Mouse (Mus musculus) MEL-GATA-1-ER (cell line): ENCODE results near the gene Atp9a.

Source experiments
- DNase-seq: peaks from one replicate; pipeline ENCODE4 v3.0.0-alpha.2; 2012; ENCODE audit warnings: low read depth; ENCODE audit errors: extremely low read depth

Gene Atp9a

DNA sequence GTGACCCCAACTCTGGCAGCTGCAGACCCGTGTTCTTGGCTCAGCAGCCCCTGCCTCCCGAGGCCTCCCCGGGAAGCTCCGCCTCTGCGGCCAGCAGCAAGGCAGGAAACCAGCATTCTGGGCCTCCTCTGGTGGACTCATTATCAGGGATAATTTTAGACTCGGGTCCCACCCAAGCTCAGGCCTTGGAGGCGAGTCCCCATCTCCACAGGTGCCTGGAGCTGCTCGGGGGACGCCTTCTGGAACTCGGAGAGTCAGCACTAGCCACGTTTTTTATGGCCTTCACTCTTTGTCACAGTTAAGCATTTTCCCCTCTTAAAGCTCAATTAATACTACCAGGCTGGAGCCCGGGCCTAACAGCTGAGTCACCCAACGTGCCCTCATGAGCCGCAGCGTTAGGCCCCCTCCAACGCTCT, 137.5 kb downstream of the Atp9a start:
- DNase-seq = no peak

GRCm38 (mm10) chr2:168602387-168602741, 139.8 kb downstream of the Atp9a start:
- DNase-seq = no peak

DNA sequence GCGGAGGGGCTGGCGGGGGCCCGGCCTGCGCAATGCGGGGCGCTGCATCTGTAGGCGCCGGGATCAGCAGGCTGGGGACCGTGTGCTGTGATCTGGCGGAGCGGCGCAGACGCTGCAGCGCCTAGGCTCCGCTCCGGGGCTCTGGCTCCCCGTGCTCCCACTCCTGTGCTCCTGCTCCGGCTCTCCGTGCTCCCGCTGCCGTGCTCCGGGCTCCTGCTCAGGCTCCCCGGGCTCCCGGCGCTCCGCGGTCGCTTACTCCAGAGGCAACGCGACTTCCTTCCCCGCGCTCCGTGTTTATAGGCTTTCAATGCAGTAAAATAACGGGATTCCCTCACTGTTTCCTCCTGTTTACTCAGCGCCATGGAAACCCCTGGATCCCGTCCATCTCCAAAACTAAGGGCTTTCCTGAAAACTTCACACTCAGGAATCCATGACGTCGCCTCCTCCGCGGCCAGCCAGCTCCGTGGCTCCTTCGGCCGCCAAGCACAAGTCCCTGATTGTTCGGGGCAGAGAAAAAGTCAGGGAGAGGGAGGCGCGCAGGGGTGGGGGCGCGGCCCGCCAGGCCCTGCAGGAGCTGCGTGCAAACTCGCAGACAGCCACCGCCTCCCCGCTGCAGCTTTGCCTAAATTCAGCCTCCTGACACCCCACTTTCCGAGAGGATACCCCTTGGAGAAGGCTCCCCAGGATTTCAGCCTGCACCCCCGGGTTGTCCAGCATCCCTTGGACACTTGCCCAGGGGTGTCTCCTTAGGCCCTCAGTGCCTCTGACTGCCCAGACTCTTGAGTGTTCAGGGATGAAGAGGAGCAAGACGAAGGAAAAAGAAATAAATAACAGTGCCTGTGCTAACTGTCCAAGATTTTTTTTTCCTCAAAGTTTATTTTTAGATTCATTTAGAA, 140.5 kb downstream of the Atp9a start, which contains the start of gene Nfatc2:
Gene Nfatc2, minus strand, starts transcription at position 167 of the 896 bp plus-strand sequence.
- DNase-seq = no peak

GRCm38 (mm10) chr2:168600750-168601490, 141.3 kb downstream of the Atp9a start:
- no peak for DNase-seq

DNA sequence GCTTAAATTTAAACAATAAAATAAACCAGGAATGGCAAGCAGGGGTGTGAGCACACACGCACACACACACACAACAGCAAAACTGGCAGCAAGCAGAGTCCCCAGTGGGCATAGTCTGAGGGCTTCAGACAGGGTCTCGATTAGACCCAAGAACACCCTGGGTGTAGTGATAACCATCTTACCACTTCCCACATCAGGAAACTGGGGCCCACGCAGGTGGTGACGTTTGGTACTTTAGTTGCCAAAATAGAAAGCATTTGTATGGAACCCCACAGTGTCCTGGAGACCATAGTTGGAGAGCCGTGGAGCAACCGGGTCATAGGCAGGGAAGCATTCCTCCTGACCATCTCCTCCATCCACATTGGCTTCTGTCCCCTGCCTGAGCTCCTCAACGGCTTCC, 146.5 kb downstream of the Atp9a start:
- DNase-seq = no peak

DNA sequence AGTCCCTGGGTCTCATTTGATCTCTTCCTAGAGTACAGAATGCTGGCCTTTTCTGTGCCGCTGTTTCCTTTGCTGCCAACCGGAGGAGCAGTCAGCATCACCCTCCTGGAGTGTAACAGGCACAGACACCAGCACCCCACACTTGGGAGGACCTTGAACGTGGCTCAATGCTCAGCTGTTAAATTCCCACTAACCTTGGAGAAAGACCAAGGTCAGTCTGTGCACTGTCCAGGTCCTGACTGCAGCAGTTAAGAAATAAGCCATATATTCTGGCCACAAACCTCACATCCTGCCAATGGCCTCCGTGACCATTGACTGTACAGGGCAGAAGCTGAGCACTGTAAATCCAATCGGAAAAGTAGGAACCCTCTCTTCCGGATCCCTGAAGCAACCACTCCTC, 148.5 kb downstream of the Atp9a start:
- no peak for DNase-seq

GRCm38 (mm10) chr2:168593004-168593403, 149.2 kb downstream of the Atp9a start:
- DNase-seq = no peak

DNA sequence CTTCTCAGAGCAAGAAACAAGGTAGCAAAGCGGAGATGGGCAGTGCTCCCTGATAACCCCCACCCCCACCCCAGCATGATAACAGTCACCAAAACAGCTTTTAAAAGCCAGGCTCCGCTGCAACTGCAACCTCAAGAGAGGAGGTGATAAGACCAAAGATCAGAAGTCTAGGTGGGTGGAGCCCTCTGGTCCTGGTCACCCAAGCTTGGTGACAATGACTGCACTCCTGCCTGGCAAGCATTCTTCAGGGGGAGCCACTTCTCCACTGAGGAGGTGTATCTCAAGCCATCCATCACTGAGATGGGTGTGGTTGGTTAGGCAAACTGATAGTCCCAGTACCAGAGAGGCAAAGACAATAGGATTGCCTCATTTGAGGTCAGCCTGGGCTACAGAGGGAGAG, 151.1 kb downstream of the Atp9a start:
- no peak for DNase-seq

- no peak for DNase-seq
Measured at GRCm38 (mm10) chr2:168590556-168590955, 151.7 kb downstream of the Atp9a start.

GRCm38 (mm10) chr2:168590168-168590551, 152.0 kb downstream of the Atp9a start:
- DNase-seq = no peak

GRCm38 (mm10) chr2:168589368-168590167, 152.6 kb downstream of the Atp9a start:
- no peak for DNase-seq

GRCm38 (mm10) chr2:168588591-168589367, 153.4 kb downstream of the Atp9a start:
- no peak for DNase-seq

GRCm38 (mm10) chr2:168587159-168587558, 155.1 kb downstream of the Atp9a start:
- DNase-seq = no peak

- no peak for DNase-seq
Measured at GRCm38 (mm10) chr2:168586512-168586911, 155.7 kb downstream of the Atp9a start.

DNA sequence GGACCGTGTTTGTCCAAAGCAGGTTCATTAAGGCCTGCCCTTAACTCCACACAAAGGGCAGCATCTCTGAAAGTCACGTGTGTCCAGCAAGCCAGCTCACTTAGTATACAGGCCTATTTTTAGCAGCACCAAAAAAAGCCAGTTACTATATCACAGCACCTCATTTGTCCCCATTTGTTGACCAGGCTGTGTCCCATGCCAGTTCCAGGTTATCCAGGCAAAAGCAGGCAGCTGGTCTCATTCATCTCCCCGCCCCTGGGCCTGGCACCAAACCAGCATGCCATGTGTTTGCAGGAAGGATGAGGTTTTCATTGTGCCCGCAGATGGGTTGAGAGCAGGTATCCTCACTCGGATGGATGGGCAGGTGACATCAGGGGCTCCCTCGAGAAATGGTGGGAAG, 157.4 kb downstream of the Atp9a start:
- no peak for DNase-seq
